Mouse (Mus musculus): ENCODE measurements at regions not wholly inside any gene's neighbourhood (a gene's known extent, or its start where the extent isn't known, plus 50 kb on each side); places are given as distances from the start of the nearest gene placed in this dataset.
A peak's percentile ranks its signal among the peaks of the same experiment; 100 is the strongest.

DNA sequence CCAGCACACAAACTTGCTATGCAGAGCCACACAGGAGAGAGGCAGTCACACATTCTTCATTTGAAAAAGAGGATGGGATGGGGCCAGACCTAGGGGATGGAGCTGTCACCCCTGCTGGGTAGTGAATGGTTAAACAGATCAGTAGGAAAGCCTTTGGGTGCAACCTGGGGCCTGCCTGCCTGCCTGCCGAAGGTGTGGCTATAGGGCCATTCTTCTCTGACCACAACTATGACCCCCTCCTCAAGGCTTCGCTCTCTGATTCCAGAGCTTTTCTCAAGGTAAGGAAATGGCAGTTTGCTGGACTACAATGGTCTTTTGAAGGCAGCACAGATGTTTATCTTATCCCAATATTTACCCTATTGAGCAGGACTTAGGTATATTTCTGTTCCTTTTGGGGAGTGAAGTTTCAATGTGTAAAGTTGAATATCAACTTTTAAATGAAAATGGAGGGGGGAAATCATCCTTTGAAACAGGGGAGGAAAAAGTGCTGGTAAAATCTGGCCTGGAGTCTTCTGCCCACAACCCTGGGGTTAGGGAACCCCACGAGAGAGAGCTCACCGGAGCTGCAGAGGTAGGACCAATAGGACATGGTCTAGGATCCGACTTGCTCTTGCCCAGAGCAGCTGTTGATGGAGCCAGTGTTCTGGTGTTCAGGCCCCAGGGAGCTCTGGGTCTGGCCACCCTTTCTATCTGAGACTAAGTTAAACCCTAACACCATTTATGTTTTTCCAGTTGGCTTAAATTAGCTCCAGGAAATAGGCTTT is 62.2 kb upstream of the Cxcr4 start:
- Histone ChIP-seq H3K9me3 (ENCODE audit: control insufficient read depth, low read length) (no peaks in the 10 kb centered on the region), H3K27ac (replicated peaks; ENCODE audit: low read depth, low read length) (no peak overlapping the region), H3K9ac (ENCODE audit: low read depth, low read length) (no peak overlapping the region), H3K4me3 (ENCODE audit: low read depth, low read length) (no peak overlapping the region), H3K4me1 (ENCODE audit: control insufficient read depth, insufficient read depth, low read length) (no peaks in the 10 kb centered on the region), H3K4me2 (ENCODE audit: low read depth, low read length) (no peak overlapping the region), H3K36me3 (ENCODE audit: control insufficient read depth, insufficient read depth, low read length) (no peaks in the 10 kb centered on the region), H3K27me3 (replicated peaks; ENCODE audit: control insufficient read depth, insufficient read depth, low read length) (no peaks in the 10 kb centered on the region)
- no peak for DNase-seq (ENCODE audit: low spot score)
- WGBS, result 54% methylated on average over 5 of the region's 5 CpGs
- no peak for ATAC-seq (ENCODE audit: low read depth)

DNA sequence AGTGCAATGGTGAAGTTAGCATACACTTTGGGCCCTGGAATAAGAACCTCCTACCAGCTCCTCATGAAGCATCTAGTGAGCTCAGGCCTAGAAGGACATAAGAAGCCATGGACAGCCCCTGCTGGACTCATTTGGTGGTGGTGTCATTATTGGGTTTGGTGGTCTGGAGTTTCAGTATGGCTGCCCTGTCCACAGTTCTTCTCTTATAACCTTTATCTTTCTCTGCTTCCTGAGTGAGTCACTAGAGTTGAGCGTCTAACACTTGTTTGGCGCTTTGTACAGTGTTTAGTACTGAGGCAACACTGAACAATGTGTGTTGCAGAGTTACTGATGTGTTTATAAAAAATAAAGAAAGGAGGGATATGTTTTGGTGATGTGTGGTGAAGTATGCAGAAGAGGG is 58.5 kb upstream of the Cxcr4 start:
- H3K36me3 ChIP-seq (ENCODE audit: control insufficient read depth, insufficient read depth, low read length), result no peaks in the 10 kb centered on the region
- H3K27ac ChIP-seq (replicated peaks; ENCODE audit: low read depth, low read length), result no peak overlapping the region
- H3K4me1 ChIP-seq (ENCODE audit: control insufficient read depth, insufficient read depth, low read length), result no peaks in the 10 kb centered on the region
- no peaks in the 10 kb centered on the region for H3K27me3 ChIP-seq (replicated peaks; ENCODE audit: control insufficient read depth, insufficient read depth, low read length)
- WGBS, result 93% methylated on average over 2 of the region's 2 CpGs
- ATAC-seq (ENCODE audit: low read depth), result no peak
- no peak for DNase-seq (ENCODE audit: low spot score)
- H3K4me3 ChIP-seq (ENCODE audit: low read depth, low read length), result no peak overlapping the region
- no peaks in the 10 kb centered on the region for H3K9me3 ChIP-seq (ENCODE audit: control insufficient read depth, low read length)
- no peak overlapping the region for H3K9ac ChIP-seq (ENCODE audit: low read depth, low read length)
- no peak overlapping the region for H3K4me2 ChIP-seq (ENCODE audit: low read depth, low read length)

DNA sequence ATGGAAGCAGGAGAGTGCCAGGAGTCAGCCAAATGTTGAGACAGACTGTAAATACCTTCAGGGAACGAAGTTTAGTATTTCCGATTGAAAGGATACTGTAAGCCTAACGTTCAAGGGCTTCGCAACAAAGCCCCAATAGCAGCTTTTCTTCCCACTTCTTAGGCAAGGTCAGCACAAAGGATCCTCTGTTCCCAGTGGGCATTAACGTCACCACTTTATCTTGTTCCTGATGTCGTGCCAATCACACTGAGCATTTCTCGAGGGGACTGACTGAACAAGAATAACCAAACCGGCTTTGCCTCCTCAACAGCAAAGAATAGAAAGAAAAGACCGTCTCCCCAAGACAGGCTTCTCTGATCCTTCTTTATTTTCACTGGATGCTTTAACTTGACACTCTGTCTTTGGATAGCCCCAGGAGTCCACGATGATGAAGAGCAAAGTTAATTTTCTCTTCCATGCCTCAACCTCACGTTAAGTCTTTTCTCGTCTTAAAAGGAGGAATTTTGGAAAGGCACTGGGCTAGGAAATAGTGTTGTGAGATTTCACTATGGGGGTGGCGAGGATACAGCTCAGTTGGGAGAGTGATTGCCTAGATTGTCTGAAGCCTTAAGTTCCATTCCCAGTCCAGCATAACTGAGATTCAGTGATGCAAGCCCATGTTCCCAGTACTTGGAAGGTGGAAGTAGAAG is 57.5 kb upstream of the Cxcr4 start:
- Histone ChIP-seq H3K4me3 (ENCODE audit: low read depth, low read length) (no peak overlapping the region), H3K9me3 (ENCODE audit: control insufficient read depth, low read length) (no peaks in the 10 kb centered on the region), H3K4me1 (ENCODE audit: control insufficient read depth, insufficient read depth, low read length) (no peaks in the 10 kb centered on the region), H3K27ac (replicated peaks; ENCODE audit: low read depth, low read length) (no peak overlapping the region), H3K9ac (ENCODE audit: low read depth, low read length) (no peak overlapping the region), H3K27me3 (replicated peaks; ENCODE audit: control insufficient read depth, insufficient read depth, low read length) (no peaks in the 10 kb centered on the region), H3K36me3 (ENCODE audit: control insufficient read depth, insufficient read depth, low read length) (no peaks in the 10 kb centered on the region), H3K4me2 (ENCODE audit: low read depth, low read length) (no peak overlapping the region)
- DNase-seq (ENCODE audit: low spot score) (peak; percentile 70), ATAC-seq (ENCODE audit: low read depth) (0 out of 2 replicates have a peak, but pooled peaks have one; percentile 51)
- 30% methylated on average over 13 of the region's 13 CpGs for WGBS

DNA sequence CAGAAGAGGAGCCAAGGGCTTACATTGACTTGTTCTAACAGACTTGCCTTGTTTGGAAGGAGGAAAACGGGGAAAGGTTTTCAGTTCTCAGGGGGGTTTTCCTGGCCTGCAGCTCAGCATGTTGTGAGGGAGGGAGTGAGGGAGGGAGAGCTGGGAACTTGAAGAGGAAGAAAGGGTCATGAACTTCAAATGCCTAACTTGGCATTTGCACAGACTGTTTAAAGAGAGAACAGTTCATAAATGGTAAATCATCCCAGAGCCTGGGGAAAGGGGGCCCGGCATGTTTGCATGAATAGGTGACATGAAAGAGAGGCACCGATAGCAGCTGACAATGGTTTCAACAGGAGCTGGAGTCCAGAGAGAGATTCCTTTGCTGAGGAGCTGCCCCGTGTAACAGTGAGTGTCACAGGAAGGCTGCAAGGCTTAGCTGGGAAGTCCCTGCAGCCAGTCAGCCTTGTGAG is 51.3 kb upstream of the Cxcr4 start:
- H3K27me3 ChIP-seq (replicated peaks; ENCODE audit: control insufficient read depth, insufficient read depth, low read length), result no peaks in the 10 kb centered on the region
- H3K9ac ChIP-seq (ENCODE audit: low read depth, low read length), result no peak overlapping the region
- H3K27ac ChIP-seq (replicated peaks; ENCODE audit: low read depth, low read length), result no peak overlapping the region
- peaks cover 8% of the 10 kb centered on the region; the same call in 1 of the 2 replicates for H3K4me1 ChIP-seq (ENCODE audit: control insufficient read depth, insufficient read depth, low read length)
- no peaks in the 10 kb centered on the region for H3K36me3 ChIP-seq (ENCODE audit: control insufficient read depth, insufficient read depth, low read length)
- WGBS, result 9% methylated on average over 4 of the region's 4 CpGs
- DNase-seq (ENCODE audit: low spot score), result peak; percentile 64
- no peaks in the 10 kb centered on the region for H3K9me3 ChIP-seq (ENCODE audit: control insufficient read depth, low read length)
- ATAC-seq (ENCODE audit: low read depth), result no peak; the same call in 1 of the 2 replicates
- no peak overlapping the region for H3K4me3 ChIP-seq (ENCODE audit: low read depth, low read length)
- H3K4me2 ChIP-seq (ENCODE audit: low read depth, low read length), result no peak overlapping the region

DNA sequence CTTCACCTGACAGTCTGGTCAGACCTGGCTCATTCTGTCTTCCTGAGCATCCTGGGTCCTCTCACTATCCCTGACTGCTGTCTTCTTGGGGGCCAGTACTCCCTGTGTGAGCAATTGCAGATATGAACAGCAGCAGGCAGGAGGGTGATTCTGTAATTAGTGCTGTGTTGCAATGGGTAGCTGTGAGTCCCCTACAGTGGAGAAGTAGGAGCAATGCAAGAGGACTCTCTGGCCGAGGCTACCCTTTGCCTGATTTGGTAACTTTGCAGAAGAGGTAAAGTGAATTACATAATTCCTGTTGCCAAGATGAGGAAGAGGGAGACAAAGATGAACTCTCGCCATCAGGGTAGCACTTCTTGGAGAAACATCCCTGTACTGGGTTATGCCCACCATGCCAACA is 50.1 kb upstream of the Cxcr4 start:
- H3K4me2 ChIP-seq (ENCODE audit: low read depth, low read length), result no peak overlapping the region
- H3K4me1 ChIP-seq (ENCODE audit: control insufficient read depth, insufficient read depth, low read length), result peaks cover 8% of the 10 kb centered on the region; the same call in 1 of the 2 replicates
- no peaks in the 10 kb centered on the region for H3K27me3 ChIP-seq (replicated peaks; ENCODE audit: control insufficient read depth, insufficient read depth, low read length)
- no peaks in the 10 kb centered on the region for H3K9me3 ChIP-seq (ENCODE audit: control insufficient read depth, low read length)
- H3K4me3 ChIP-seq (ENCODE audit: low read depth, low read length), result no peak overlapping the region
- no peak overlapping the region for H3K9ac ChIP-seq (ENCODE audit: low read depth, low read length)
- DNase-seq (ENCODE audit: low spot score) (no peak), ATAC-seq (ENCODE audit: low read depth) (no peak)
- H3K36me3 ChIP-seq (ENCODE audit: control insufficient read depth, insufficient read depth, low read length), result no peaks in the 10 kb centered on the region
- 87% methylated on average over 2 of the region's 2 CpGs for WGBS
- H3K27ac ChIP-seq (replicated peaks; ENCODE audit: low read depth, low read length), result no peak overlapping the region
